Comparison of ENCODE assay signal across 27 mouse cellular contexts in genomic region chr11:75948789-75949188, GRCm38 (mm10). TPM values are rescaled to one million over a fixed set of nuclear protein-coding genes. Genes with fewer than 3 reads are reported as not detected.
DNase-seq lines count a peak whose midpoint lies in the region; ATAC-seq and TF ChIP-seq lines count a peak whose summit lies in the region.
"Had no signal": no experiment of that assay in that cellular context is flagged by ENCODE, and none has a peak within 500 bp of the region (broad histone marks: within the 10 kb centered on the region; RNA-seq: fewer than 3 reads in every experiment).

No protein-coding gene starts in this region.

- H3K27ac ChIP-seq in heart, embryonic 14.5 days (replicated peaks in 1 of 2; ENCODE audit: control insufficient read depth in 1 of 2, insufficient read depth in 1 of 2, low read depth in 2 of 2, low read length in 2 of 2) = peak overlapping the region; percentile 12 to 27; a peak in 2 of 4 replicates
- no peak overlapping the region for H3K27ac ChIP-seq in heart, adult 2 months
- H3K27ac ChIP-seq in small intestine, adult 2 months (ENCODE audit: insufficient read depth, low read depth, low read length) = peak overlapping the region; percentile 63; the same call in 1 of the 2 replicates
- H3K27ac ChIP-seq in hindbrain, embryonic 12.5 days = no peak overlapping the region
- H3K27ac ChIP-seq: embryonic facial prominence, embryonic 15.5 days; heart, embryonic 15.5 days; hindbrain, embryonic 15.5 days; kidney, embryonic 15.5 days; limb, embryonic 13.5 days; liver, embryonic 13.5 days; neural tube, embryonic 15.5 days had no signal

- WGBS in heart, embryonic 14.5 days = 15% methylated on average over 3 of the region's 3 CpGs
- 56% methylated on average over 3 of the region's 3 CpGs for WGBS in heart, adult 2 months
- 16% methylated on average over 3 of the region's 3 CpGs for WGBS in small intestine, adult 2 months
- WGBS in hindbrain, embryonic 12.5 days = 41% methylated on average over 3 of the region's 3 CpGs

- ATAC-seq in heart, embryonic 14.5 days (ENCODE audit: insufficient number of reproducible peaks, insufficient read depth, low FRiP score, low read depth) = no peak
- no peak for ATAC-seq in hindbrain, embryonic 12.5 days (ENCODE audit: low FRiP score)
- ATAC-seq: activated CD4-positive, CD25-positive, alpha-beta regulatory T cell, adult 4 months; forebrain, postnatal 0 days had no signal

- H3K4me1 ChIP-seq in heart, embryonic 14.5 days (ENCODE audit: control insufficient read depth in 2 of 2, insufficient read depth in 2 of 2, low read length in 2 of 2) = peaks cover 22 to 29% of the 10 kb centered on the region in 2 experiments
- H3K4me1 ChIP-seq in heart, adult 2 months (ENCODE audit: control insufficient read depth, insufficient read depth, low read length) = no peaks in the 10 kb centered on the region
- peaks cover 17% of the 10 kb centered on the region for H3K4me1 ChIP-seq in small intestine, adult 2 months (ENCODE audit: control insufficient read depth, insufficient read depth, insufficient read length, low read length)
- peaks cover 19% of the 10 kb centered on the region for H3K4me1 ChIP-seq in hindbrain, embryonic 12.5 days
- H3K4me1 ChIP-seq: liver, embryonic 13.5 days had no signal

- no peaks in the 10 kb centered on the region for H3K9me3 ChIP-seq in heart, embryonic 14.5 days (ENCODE audit: control insufficient read depth, low read length)
- no peaks in the 10 kb centered on the region for H3K9me3 ChIP-seq in hindbrain, embryonic 12.5 days (replicated peaks)
- H3K9me3 ChIP-seq: embryonic facial prominence, embryonic 15.5 days; heart, embryonic 15.5 days; hindbrain, embryonic 15.5 days; kidney, embryonic 15.5 days; limb, embryonic 13.5 days; liver, embryonic 13.5 days; neural tube, embryonic 15.5 days had no signal

- TF ChIP-seq EP300 in heart, adult 2 months (IDR thresholded peaks at IDR 0.05; ENCODE audit: insufficient read depth, low read depth, low read length) = no peak

- no peak overlapping the region for H3K4me2 ChIP-seq in heart, embryonic 14.5 days (ENCODE audit: low read length)
- no peak overlapping the region for H3K4me2 ChIP-seq in hindbrain, embryonic 12.5 days (replicated peaks)
- H3K4me2 ChIP-seq: embryonic facial prominence, embryonic 15.5 days; heart, embryonic 15.5 days; hindbrain, embryonic 15.5 days; kidney, embryonic 15.5 days; limb, embryonic 13.5 days; liver, embryonic 13.5 days; midbrain, embryonic 11.5 days; neural tube, embryonic 15.5 days had no signal

- no peak for TF ChIP-seq POLR2A in heart, adult 2 months (IDR thresholded peaks at IDR 0.05; ENCODE audit: insufficient read depth, low read depth, low read length)
- no peak for TF ChIP-seq POLR2A in small intestine, adult 2 months (IDR thresholded peaks at IDR 0.05; ENCODE audit: low read depth, low read length)

- intact Hi-C loops in heart, adult 2 months (cut with DNase I) = no loop called here

- no peak overlapping the region for H3K4me3 ChIP-seq in heart, embryonic 14.5 days (ENCODE audit: control insufficient read depth in 1 of 2, insufficient read depth in 1 of 2, low read depth in 1 of 2, low read length in 2 of 2)
- H3K4me3 ChIP-seq in heart, adult 2 months = no peak overlapping the region
- no peak overlapping the region for H3K4me3 ChIP-seq in small intestine, adult 2 months (ENCODE audit: low read depth, low read length)
- H3K4me3 ChIP-seq in hindbrain, embryonic 12.5 days = no peak overlapping the region
- H3K4me3 ChIP-seq: embryonic facial prominence, embryonic 15.5 days; heart, embryonic 15.5 days; hindbrain, embryonic 15.5 days; kidney, embryonic 15.5 days; limb, embryonic 13.5 days; liver, embryonic 13.5 days; neural tube, embryonic 15.5 days had no signal

- H3K36me3 ChIP-seq in heart, embryonic 14.5 days (ENCODE audit: control insufficient read depth, insufficient read depth, low read length) = no peaks in the 10 kb centered on the region
- no peaks in the 10 kb centered on the region for H3K36me3 ChIP-seq in heart, adult 2 months (ENCODE audit: control insufficient read depth, insufficient read depth, low read length)
- H3K36me3 ChIP-seq in small intestine, adult 2 months (ENCODE audit: control insufficient read depth, insufficient read depth, low read length) = no peaks in the 10 kb centered on the region
- no peaks in the 10 kb centered on the region for H3K36me3 ChIP-seq in hindbrain, embryonic 12.5 days
- H3K36me3 ChIP-seq: embryonic facial prominence, embryonic 15.5 days; heart, embryonic 15.5 days; hindbrain, embryonic 15.5 days; kidney, embryonic 15.5 days; limb, embryonic 13.5 days; liver, embryonic 13.5 days; neural tube, embryonic 15.5 days had no signal

- peak; percentile 84 to 92 for DNase-seq in adrenal gland, adult (ENCODE audit: inconsistent age in 2 of 2, low spot score in 1 of 2)
- DNase-seq in adrenal gland, postnatal 4 days (ENCODE audit: low spot score in 2 of 2) = no peak
- DNase-seq in heart, adult 2 months = no peak
- peak; percentile 73 to 78 for DNase-seq in adrenal gland, postnatal 36 days
- DNase-seq: cerebellum, adult 8-10 months; cerebellum, postnatal 36 days; forebrain, postnatal 0 days; gastrocnemius, postnatal 14 days; heart, postnatal 4 days; kidney, adult 11 months; kidney, postnatal 36 days; liver, embryonic 13.5 days; lung, adult 2 months; lung, postnatal 14 days; thymus, postnatal 25 days had no signal

- H3K27me3 ChIP-seq in heart, embryonic 14.5 days (ENCODE audit: control insufficient read depth, insufficient read depth, low read length) = no peaks in the 10 kb centered on the region
- no peaks in the 10 kb centered on the region for H3K27me3 ChIP-seq in heart, adult 2 months (ENCODE audit: control insufficient read depth, insufficient read depth, low read length)
- H3K27me3 ChIP-seq in small intestine, adult 2 months (ENCODE audit: control insufficient read depth, insufficient read depth, low read length) = no peaks in the 10 kb centered on the region
- no peaks in the 10 kb centered on the region for H3K27me3 ChIP-seq in hindbrain, embryonic 12.5 days
- H3K27me3 ChIP-seq: embryonic facial prominence, embryonic 15.5 days; heart, embryonic 15.5 days; hindbrain, embryonic 15.5 days; kidney, embryonic 15.5 days; limb, embryonic 13.5 days; liver, embryonic 13.5 days; neural tube, embryonic 15.5 days had no signal

- no peaks in the 10 kb centered on the region for H3K79me2 ChIP-seq in heart, adult 2 months (replicated peaks; ENCODE audit: control insufficient read depth, insufficient read depth, low read length)

- no peak overlapping the region for H3K9ac ChIP-seq in heart, embryonic 14.5 days (ENCODE audit: low read length)
- H3K9ac ChIP-seq in heart, adult 2 months (ENCODE audit: low read depth, low read length) = no peak overlapping the region
- no peak overlapping the region for H3K9ac ChIP-seq in hindbrain, embryonic 12.5 days
- H3K9ac ChIP-seq: embryonic facial prominence, embryonic 15.5 days; forebrain, postnatal 0 days; heart, embryonic 15.5 days; hindbrain, embryonic 15.5 days; kidney, embryonic 15.5 days; limb, embryonic 13.5 days; liver, embryonic 13.5 days; neural tube, embryonic 15.5 days had no signal

- TF ChIP-seq CTCF in heart, adult 2 months (IDR thresholded peaks at IDR 0.05) = no peak
- no peak for TF ChIP-seq CTCF in small intestine, adult 2 months (IDR thresholded peaks at IDR 0.05; ENCODE audit: extremely low read depth, insufficient read length, insufficient replicate concordance, low read depth, low read length)

RNA-seq across cellular contexts. Expression of gene Rph3al, which starts 10.6 kb away (rescaled TPM):
- total RNA-seq in adrenal gland, postnatal 4 days (2021) = 10 to 100 TPM; 18.0 to 19.5 TPM
- polyA plus RNA-seq in heart, embryonic 14.5 days (2014; fragmentation: Nextera tagmentation; extraction: Ambion mirVana) = 5.6 and 7.3 TPM in 2 replicates
- total RNA-seq in heart, adult 2 months (2021) = 10 to 100 TPM; 11.1 to 11.7 TPM
- 5.9 and 6.6 TPM in 2 replicates for polyA plus RNA-seq in heart, adult 2 months (2012; rRNA removed)
- 10 to 100 TPM; 14.5 to 14.8 TPM for total RNA-seq in adrenal gland, postnatal 36 days (2021)
- polyA plus RNA-seq in small intestine, adult 2 months (2012; rRNA removed) = 12.6 and 12.7 TPM in 2 replicates
- polyA plus RNA-seq in hindbrain, embryonic 12.5 days (2016; fragmentation: Nextera tagmentation; extraction: Ambion mirVana) = 2.6 and 2.9 TPM in 2 replicates

RNA-seq across cellular contexts. Expression of gene 1700016K19Rik, which starts 50.9 kb away (rescaled TPM):
- total RNA-seq in adrenal gland, postnatal 4 days (2021) = not detected
- 0.22 TPM in 1 of 2 replicates, not detected in the other for polyA plus RNA-seq in heart, embryonic 14.5 days (2014; fragmentation: Nextera tagmentation; extraction: Ambion mirVana)
- total RNA-seq in heart, adult 2 months (2021) = not detected
- 1.3 TPM in 1 of 2 replicates, not detected in the other for polyA plus RNA-seq in heart, adult 2 months (2012; rRNA removed)
- total RNA-seq in adrenal gland, postnatal 36 days (2021) = not detected
- polyA plus RNA-seq in small intestine, adult 2 months (2012; rRNA removed) = 0.18 and 0.39 TPM in 2 replicates
- 2.0 and 3.7 TPM in 2 replicates for polyA plus RNA-seq in hindbrain, embryonic 12.5 days (2016; fragmentation: Nextera tagmentation; extraction: Ambion mirVana)
- total RNA-seq: gastrocnemius, postnatal 14 days; heart, postnatal 4 days; megakaryocyte progenitor cell, adult 5-6 weeks had no signal
- polyA plus RNA-seq: liver, embryonic 13.5 days; midbrain, embryonic 11.5 days had no signal

Comparison
In these comparisons a context has a peak if more than half of its experiments do, and no peak if none do; other contexts are left out.
1. DNase-seq: peak in adrenal gland, adult (2 of 2) and adrenal gland, postnatal 36 days (2 of 2); none in adrenal gland, postnatal 4 days (0 of 2) and heart, adult 2 months (0 of 2).
2. H3K27ac ChIP-seq: peak in heart, embryonic 14.5 days (2 of 2) and small intestine, adult 2 months (single experiment); none in heart, adult 2 months (single experiment) and hindbrain, embryonic 12.5 days (single experiment).